Mouse (Mus musculus) right cerebral cortex, adult 18-20 months (tissue): ENCODE data around the gene Trip6.
A peak's percentile ranks its signal among the peaks of the same experiment; 100 is the strongest.

Experiments
- DNase-seq: peaks from one replicate; pipeline ENCODE4 v3.0.0; 2022; ENCODE audit warnings: mixed read lengths

Gene Trip6

GRCm38 (mm10) chr5:137338256-137338655 lies 24.1 kb upstream of the Trip6 start:
- peak; percentile 94 for DNase-seq

GRCm38 (mm10) chr5:137337190-137337589 lies 23.0 kb upstream of the Trip6 start:
- no peak for DNase-seq

GRCm38 (mm10) chr5:137335066-137335465 lies 20.9 kb upstream of the Trip6 start:
- no peak for DNase-seq

- DNase-seq: no peak
Observed at GRCm38 (mm10) chr5:137334317-137334716, 20.1 kb upstream of the Trip6 start.

GRCm38 (mm10) chr5:137333512-137334174 lies 19.4 kb upstream of the Trip6 start, which contains the start of gene Slc12a9:
TSS of gene Slc12a9 (minus strand) at chr5:137333597.
- DNase-seq: peak; percentile 93

GRCm38 (mm10) chr5:137332857-137333511 lies 18.8 kb upstream of the Trip6 start:
- DNase-seq: no peak

GRCm38 (mm10) chr5:137330910-137331309 lies 16.7 kb upstream of the Trip6 start:
- DNase-seq: no peak

- DNase-seq: no peak
Observed at GRCm38 (mm10) chr5:137320996-137321395, 6.8 kb upstream of the Trip6 start.

- no peak for DNase-seq
Observed at GRCm38 (mm10) chr5:137318570-137318969, 4.4 kb upstream of the Trip6 start.

GRCm38 (mm10) chr5:137317361-137317760 lies 3.2 kb upstream of the Trip6 start:
- no peak for DNase-seq

- no peak for DNase-seq
Observed at GRCm38 (mm10) chr5:137315084-137315903, 1.1 kb upstream of the Trip6 start.

- DNase-seq: no peak
Observed at GRCm38 (mm10) chr5:137313466-137314192, 575 bp downstream of the Trip6 start.

GRCm38 (mm10) chr5:137308356-137308755 lies 5.8 kb downstream of the Trip6 start:
- no peak for DNase-seq

GRCm38 (mm10) chr5:137307071-137307912 lies 6.9 kb downstream of the Trip6 start, which contains the start of gene Srrt:
TSS of gene Srrt (minus strand) at chr5:137307674.
- DNase-seq: peak; percentile 94

- no peak for DNase-seq
Observed at GRCm38 (mm10) chr5:137306439-137307005, 7.7 kb downstream of the Trip6 start.

- DNase-seq: no peak
Observed at GRCm38 (mm10) chr5:137305822-137306221, 8.4 kb downstream of the Trip6 start.

GRCm38 (mm10) chr5:137304816-137305215 lies 9.4 kb downstream of the Trip6 start:
- no peak for DNase-seq

- DNase-seq: no peak
Observed at GRCm38 (mm10) chr5:137304165-137304564, 10.0 kb downstream of the Trip6 start.

- DNase-seq: no peak
Observed at GRCm38 (mm10) chr5:137303609-137304008, 10.6 kb downstream of the Trip6 start.

- no peak for DNase-seq
Observed at GRCm38 (mm10) chr5:137301253-137301652, 13.0 kb downstream of the Trip6 start.

GRCm38 (mm10) chr5:137299240-137299639 lies 15.0 kb downstream of the Trip6 start:
- DNase-seq: no peak
